Mouse (Mus musculus): ENCODE measurements around the gene Brinp3. TPM values are rescaled to one million over a fixed set of nuclear protein-coding genes. Genes with fewer than 3 reads are reported as not detected.
A peak's percentile ranks its signal among the peaks of the same experiment; 100 is the strongest.

Brinp3 gene
- total RNA-seq (2014; rRNA removed; ENCODE audit: low replicate concordance) = not detected in 2 replicates
- polyA plus RNA-seq (2015; fragmentation: Nextera tagmentation; extraction: Ambion mirVana) = 0.05 and 0.10 TPM in 2 replicates

DNA sequence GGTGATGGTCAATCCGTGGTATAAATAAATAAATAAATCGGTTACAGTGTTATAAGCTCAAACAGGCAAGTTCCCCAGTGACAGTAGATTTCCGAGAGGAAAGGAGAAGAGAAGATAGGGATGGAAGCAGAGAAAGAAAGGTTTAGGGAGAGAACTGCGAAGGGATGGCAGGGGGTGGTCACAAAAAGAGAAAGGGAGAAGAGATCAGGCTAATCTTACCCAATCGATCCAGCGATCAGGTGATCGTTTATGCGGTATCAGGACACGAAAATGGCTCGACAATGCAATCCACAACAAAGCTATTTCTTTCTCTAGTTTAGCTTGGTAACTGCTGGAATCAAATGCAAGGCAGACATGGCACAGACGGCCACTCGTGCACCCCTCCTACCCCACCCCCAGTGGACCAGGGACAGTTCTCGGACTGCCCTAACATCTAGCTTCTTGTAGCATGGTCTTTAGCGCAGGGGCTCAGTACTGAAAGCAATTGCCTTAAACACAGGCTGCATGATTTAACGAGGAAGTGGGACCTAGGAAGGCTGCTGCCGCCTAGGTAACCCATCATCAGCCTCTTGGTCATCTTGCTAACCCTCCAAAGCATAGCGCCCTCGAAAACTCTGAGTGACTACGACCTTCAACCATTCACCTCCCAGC is at the start of gene Brinp3:
Gene Brinp3, plus strand, starts transcription at position 80 of the 651 bp plus-strand sequence.
- Histone ChIP-seq H3K27me3 (ENCODE audit: control insufficient read depth, insufficient read depth, low read length) (peaks cover 28% of the 10 kb centered on the region), H3K9ac (replicated peaks; ENCODE audit: low read depth, low read length) (no peak within 1 kb of the TSS), H3K4me3 (ENCODE audit: low read depth, low read length) (peak within 1 kb of the TSS; percentile 26), H3K36me3 (replicated peaks; ENCODE audit: control insufficient read depth, insufficient read depth, low read length) (no peaks in the 10 kb centered on the region), H3K4me1 (ENCODE audit: control insufficient read depth, insufficient read depth) (0 out of 2 replicates have a peak, but pooled peaks cover 4% of the 10 kb centered on the region), H3K4me2 (ENCODE audit: low read depth, low read length) (peak within 1 kb of the TSS; percentile 56), H3K9me3 (replicated peaks; ENCODE audit: control insufficient read depth, low read length) (no peaks in the 10 kb centered on the region), H3K27ac (ENCODE audit: low read depth) (no peak within 1 kb of the TSS)
- 2% methylated on average over 19 of the region's 19 CpGs for WGBS
- no peak for TF ChIP-seq CTCF (IDR thresholded peaks at IDR 0.05; ENCODE audit: low read depth)
- ATAC-seq (ENCODE audit: insufficient read depth, low read depth) = no peak
- DNase-seq (ENCODE audit: low spot score) = no peak

DNA sequence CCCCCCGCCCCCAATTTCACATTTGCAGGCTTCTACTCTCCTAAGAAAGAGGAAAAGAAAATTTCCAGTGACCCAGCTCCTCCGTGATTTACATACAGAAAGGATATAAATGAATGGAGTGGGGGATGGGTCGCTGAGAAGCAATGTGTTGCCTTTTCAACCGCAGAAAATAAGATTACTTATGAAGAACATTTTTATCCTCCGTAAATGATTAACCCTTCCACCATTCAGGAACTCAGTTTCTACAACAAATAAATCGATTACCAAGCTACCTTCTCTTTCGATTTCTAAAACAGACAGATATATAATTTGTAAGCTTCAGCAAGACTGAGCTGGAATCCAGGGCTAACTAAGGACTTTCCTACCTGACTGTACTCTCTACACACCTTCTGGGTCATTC is 339 bp upstream of the Brinp3 start:
- Histone ChIP-seq H3K36me3 (replicated peaks; ENCODE audit: control insufficient read depth, insufficient read depth, low read length) (no peaks in the 10 kb centered on the region), H3K4me1 (ENCODE audit: control insufficient read depth, insufficient read depth) (0 out of 2 replicates have a peak, but pooled peaks cover 4% of the 10 kb centered on the region), H3K27me3 (ENCODE audit: control insufficient read depth, insufficient read depth, low read length) (peaks cover 28% of the 10 kb centered on the region), H3K4me3 (ENCODE audit: low read depth, low read length) (peak overlapping the region; percentile 26; the same call in 1 of the 2 replicates), H3K4me2 (ENCODE audit: low read depth, low read length) (peak overlapping the region; percentile 56), H3K27ac (ENCODE audit: low read depth) (no peak overlapping the region), H3K9me3 (replicated peaks; ENCODE audit: control insufficient read depth, low read length) (no peaks in the 10 kb centered on the region), H3K9ac (replicated peaks; ENCODE audit: low read depth, low read length) (no peak overlapping the region)
- TF ChIP-seq EP300 (IDR thresholded peaks at IDR 0.05; ENCODE audit: low read depth) (no peak), CTCF (IDR thresholded peaks at IDR 0.05; ENCODE audit: low read depth) (no peak)
- ATAC-seq (ENCODE audit: insufficient read depth, low read depth) (no peak), DNase-seq (ENCODE audit: low spot score) (no peak)
- WGBS = 16% methylated on average over 7 of the region's 7 CpGs

DNA sequence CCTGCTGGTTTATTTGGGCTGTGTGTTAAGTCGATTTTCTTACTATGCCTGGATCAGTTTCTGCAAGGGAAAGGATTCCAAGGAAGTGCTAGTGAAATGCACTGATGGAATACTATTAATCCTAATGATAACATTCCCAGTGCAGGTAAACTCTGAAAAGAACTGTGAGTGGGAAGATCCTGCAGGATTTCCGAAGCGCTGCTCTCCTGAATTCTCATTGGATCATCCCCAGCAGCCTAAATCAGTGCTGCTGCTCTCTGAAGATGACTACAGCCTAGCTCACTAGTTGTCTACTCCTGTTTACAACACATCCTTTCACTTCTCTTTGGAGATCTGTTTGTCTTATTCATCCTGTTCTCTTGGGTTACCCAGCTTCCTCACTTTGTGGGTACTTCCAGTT is 826 bp downstream of the Brinp3 start:
- DNase-seq (ENCODE audit: low spot score) (no peak), ATAC-seq (ENCODE audit: insufficient read depth, low read depth) (no peak)
- H3K4me3 ChIP-seq (ENCODE audit: low read depth, low read length) = 0 out of 2 replicates have a peak overlapping the region, but pooled peaks have one; percentile 26
- no peak overlapping the region for H3K27ac ChIP-seq (ENCODE audit: low read depth)
- H3K27me3 ChIP-seq (ENCODE audit: control insufficient read depth, insufficient read depth, low read length) = peaks cover 28% of the 10 kb centered on the region
- TF ChIP-seq EP300 (IDR thresholded peaks at IDR 0.05; ENCODE audit: low read depth) (no peak), CTCF (IDR thresholded peaks at IDR 0.05; ENCODE audit: low read depth) (no peak)
- 0 out of 2 replicates have a peak, but pooled peaks cover 4% of the 10 kb centered on the region for H3K4me1 ChIP-seq (ENCODE audit: control insufficient read depth, insufficient read depth)
- peak overlapping the region; percentile 56 for H3K4me2 ChIP-seq (ENCODE audit: low read depth, low read length)
- 5% methylated on average over 3 of the region's 3 CpGs for WGBS
- no peak overlapping the region for H3K9ac ChIP-seq (replicated peaks; ENCODE audit: low read depth, low read length)
- no peaks in the 10 kb centered on the region for H3K9me3 ChIP-seq (replicated peaks; ENCODE audit: control insufficient read depth, low read length)
- no peaks in the 10 kb centered on the region for H3K36me3 ChIP-seq (replicated peaks; ENCODE audit: control insufficient read depth, insufficient read depth, low read length)

DNA sequence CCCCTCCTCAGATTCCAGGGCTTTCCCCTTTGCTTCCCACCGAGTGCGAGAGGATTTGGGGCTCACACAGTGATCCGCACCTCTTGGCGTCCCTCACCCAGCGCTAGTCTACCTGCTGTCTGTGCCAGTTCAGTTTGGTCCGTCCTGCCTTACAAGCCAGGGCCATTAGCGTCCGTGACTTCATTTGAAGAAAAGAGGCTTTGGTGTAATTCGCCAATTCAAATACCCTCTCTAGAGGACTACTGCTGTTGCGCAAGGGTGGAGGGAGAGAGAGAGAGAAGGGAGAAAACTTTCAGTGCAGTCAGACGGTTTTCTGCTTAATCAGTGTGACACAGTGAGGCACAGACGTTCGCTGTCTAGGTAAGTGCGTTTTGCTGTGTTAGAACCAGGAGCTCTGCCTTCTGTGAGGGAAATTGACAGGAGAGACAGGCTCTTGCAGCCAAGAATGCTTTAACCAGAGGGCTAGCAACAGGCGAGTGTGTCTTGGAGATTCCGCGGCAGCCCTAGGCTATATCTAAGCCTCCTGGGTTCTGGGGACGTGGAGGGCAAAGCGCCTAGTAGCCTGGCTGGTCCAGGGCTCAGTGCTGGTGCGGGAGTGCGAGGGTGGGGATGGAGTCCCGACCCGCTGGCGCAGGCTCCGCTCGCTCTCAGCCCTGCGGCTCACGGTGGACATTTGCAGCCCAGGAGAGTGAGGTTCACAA is 3.0 kb downstream of the Brinp3 start:
- WGBS = under 1% methylated on average over 28 of the region's 28 CpGs
- Histone ChIP-seq H3K27me3 (ENCODE audit: control insufficient read depth, insufficient read depth, low read length) (peaks cover 28% of the 10 kb centered on the region), H3K4me1 (ENCODE audit: control insufficient read depth, insufficient read depth) (0 out of 2 replicates have a peak, but pooled peaks cover 4% of the 10 kb centered on the region), H3K27ac (ENCODE audit: low read depth) (no peak overlapping the region), H3K9me3 (replicated peaks; ENCODE audit: control insufficient read depth, low read length) (no peaks in the 10 kb centered on the region), H3K4me3 (ENCODE audit: low read depth, low read length) (peak overlapping the region; percentile 44), H3K9ac (replicated peaks; ENCODE audit: low read depth, low read length) (no peak overlapping the region), H3K4me2 (ENCODE audit: low read depth, low read length) (peak overlapping the region; percentile 76), H3K36me3 (replicated peaks; ENCODE audit: control insufficient read depth, insufficient read depth, low read length) (no peaks in the 10 kb centered on the region)
- no peak for DNase-seq (ENCODE audit: low spot score)
- no peak for ATAC-seq (ENCODE audit: insufficient read depth, low read depth)
- TF ChIP-seq EP300 (IDR thresholded peaks at IDR 0.05; ENCODE audit: low read depth) (no peak), CTCF (IDR thresholded peaks at IDR 0.05; ENCODE audit: low read depth) (no peak)

DNA sequence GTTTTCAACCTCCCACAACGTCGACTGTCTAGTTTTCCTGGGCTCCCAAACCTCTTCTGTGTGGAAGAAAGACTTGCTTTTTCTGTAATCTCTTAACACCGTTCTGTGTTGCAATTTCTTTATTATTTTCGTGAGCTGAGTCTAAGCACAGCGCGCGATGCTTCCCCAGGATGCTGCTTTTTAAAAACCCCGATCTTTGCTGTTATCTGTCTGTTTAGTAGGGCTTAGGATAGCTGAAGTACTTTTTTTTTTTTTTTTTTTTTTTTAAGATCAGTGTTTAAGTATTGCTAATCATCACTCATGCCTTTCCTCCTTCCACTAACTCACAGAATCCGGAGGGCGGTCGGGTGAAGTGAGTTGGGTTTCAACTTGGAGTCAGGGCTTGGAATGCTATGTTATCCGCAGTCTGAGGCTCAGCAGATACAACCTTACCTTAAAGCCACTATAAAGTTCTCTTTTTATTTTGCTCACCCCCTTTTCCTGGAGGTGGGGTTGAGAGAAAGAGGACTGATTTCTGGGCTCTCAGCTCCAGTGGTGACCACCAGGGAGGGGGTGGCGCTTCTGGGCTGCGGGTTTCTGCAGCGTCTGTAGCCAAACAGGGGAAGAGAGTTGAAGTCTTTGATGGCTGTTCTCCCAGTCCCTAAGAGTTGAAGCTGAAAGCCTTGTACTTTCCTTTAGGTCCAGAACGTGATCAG is 3.7 kb downstream of the Brinp3 start:
- Histone ChIP-seq H3K27me3 (ENCODE audit: control insufficient read depth, insufficient read depth, low read length) (peaks cover 28% of the 10 kb centered on the region), H3K9me3 (replicated peaks; ENCODE audit: control insufficient read depth, low read length) (no peaks in the 10 kb centered on the region), H3K9ac (replicated peaks; ENCODE audit: low read depth, low read length) (no peak overlapping the region), H3K27ac (ENCODE audit: low read depth) (no peak overlapping the region), H3K36me3 (replicated peaks; ENCODE audit: control insufficient read depth, insufficient read depth, low read length) (no peaks in the 10 kb centered on the region), H3K4me3 (ENCODE audit: low read depth, low read length) (peak overlapping the region; percentile 44), H3K4me1 (ENCODE audit: control insufficient read depth, insufficient read depth) (0 out of 2 replicates have a peak, but pooled peaks cover 4% of the 10 kb centered on the region), H3K4me2 (ENCODE audit: low read depth, low read length) (peak overlapping the region; percentile 76)
- WGBS = 2% methylated on average over 16 of the region's 16 CpGs
- TF ChIP-seq EP300 (IDR thresholded peaks at IDR 0.05; ENCODE audit: low read depth) = no peak
- TF ChIP-seq CTCF (IDR thresholded peaks at IDR 0.05; ENCODE audit: low read depth) = no peak
- no peak for ATAC-seq (ENCODE audit: insufficient read depth, low read depth)
- DNase-seq (ENCODE audit: low spot score) = no peak

All from heart, postnatal 0 days (tissue).